Mouse (Mus musculus) adrenal gland, postnatal 0 days (tissue): ENCODE results near the gene Lgals3. TPM values are rescaled to one million over a fixed set of nuclear protein-coding genes. Genes with fewer than 3 reads are reported as not detected.

Experiments
- polyA plus RNA-seq: library from polyadenylated mRNA; unstranded; fragments of >200 nt; fragmentation: Nextera tagmentation; extraction: Ambion mirVana; gene quantifications from 2 replicates; pipeline ENCODE4 v1.2.1, GENCODE M21; 2015

Gene Lgals3
- 46.9 and 48.3 TPM in 2 replicates for polyA plus RNA-seq

DNA sequence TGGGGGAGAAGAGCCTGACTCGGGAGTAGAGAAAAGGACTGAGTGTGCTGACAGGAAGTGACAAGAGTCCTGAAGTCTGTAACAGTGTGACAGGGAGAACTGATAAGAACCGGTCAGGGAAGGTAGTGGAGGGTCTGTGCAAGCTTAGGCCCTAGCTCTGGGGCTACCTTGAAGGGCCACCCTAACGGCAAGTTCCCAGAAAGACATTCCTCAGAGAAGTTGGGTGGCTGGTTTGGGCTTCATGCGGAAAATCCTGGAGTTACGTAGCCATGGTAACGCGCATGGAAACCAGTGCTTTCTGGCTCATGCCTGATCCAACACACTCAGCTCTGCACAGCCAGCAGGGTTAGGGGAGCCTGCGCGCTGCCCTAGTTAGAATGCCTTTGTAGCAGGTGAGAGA lies at the start of gene Lgals3:
Gene Lgals3 (plus strand): TSS at position 291 of the 400 bp plus-strand sequence.

DNA sequence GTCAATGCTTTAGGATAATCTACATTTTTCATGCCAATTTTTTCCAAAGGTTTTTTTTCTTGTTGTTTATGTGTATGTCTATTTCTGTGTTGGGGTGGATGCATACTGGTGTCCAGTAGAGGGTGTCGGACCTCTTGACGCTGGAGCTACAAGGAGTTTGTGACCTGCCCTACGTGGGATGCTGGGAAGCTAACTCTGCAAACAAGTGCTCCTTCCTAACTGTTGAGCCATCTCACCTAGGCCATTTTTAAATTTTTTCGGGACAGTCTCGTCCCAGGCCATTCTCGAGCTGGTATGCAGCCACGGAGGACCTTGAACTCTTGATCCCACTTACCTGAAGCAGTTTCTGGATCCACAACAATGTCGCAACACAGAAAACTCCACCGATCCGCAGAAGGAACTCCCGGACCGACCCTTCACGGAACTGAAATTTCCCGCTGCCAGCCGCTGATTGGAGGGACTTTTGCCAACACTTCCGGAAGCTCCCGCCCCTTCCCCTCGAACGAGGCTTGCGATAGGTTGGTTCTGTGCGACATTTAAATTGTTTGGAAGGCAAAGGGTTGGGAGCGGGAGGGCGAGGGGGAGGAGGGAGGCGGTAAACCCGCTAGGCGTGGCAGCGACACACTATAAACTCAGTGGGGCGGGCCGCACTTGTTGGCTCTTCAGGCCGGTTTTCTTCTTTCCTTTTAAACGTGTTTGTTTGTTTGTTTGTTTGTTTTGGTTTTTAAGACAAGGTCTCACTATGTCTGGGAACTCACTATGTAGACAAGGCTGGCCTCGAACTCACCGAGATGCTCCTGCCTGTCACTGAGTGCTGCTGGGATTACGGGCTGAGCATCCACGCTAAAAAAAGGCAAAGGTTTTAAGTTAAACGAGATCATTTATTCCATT lies 50.5 kb downstream of the Lgals3 start, which contains the start of gene Dlgap5:
Gene Dlgap5 (minus strand): TSS at position 633 of the 891 bp plus-strand sequence.

Other genes starting within 250 kb of the Lgals3 start
- gene Gch1, start 178.3 kb upstream of the Lgals3 start, polyA plus RNA-seq, result 61.2 and 62.9 TPM in 2 replicates
- gene Wdhd1, start 90.9 kb upstream of the Lgals3 start, polyA plus RNA-seq, result 6.5 and 9.0 TPM in 2 replicates
- 3.5 and 3.7 TPM in 2 replicates for gene Socs4, start 90.8 kb upstream of the Lgals3 start, polyA plus RNA-seq
- 17.3 and 21.9 TPM in 2 replicates for gene Mapk1ip1l, start 69.5 kb upstream of the Lgals3 start, polyA plus RNA-seq
- gene Dlgap5, start 50.7 kb downstream of the Lgals3 start, polyA plus RNA-seq, result 10.0 and 12.0 TPM in 2 replicates
- gene Fbxo34, start 82.7 kb downstream of the Lgals3 start, polyA plus RNA-seq, result 15.1 and 18.3 TPM in 2 replicates
- 15.8 and 21.7 TPM in 2 replicates for gene Atg14, start 202.9 kb downstream of the Lgals3 start, polyA plus RNA-seq